Mouse (Mus musculus): ENCODE results near the gene Cacybp. TPM values are rescaled to one million over a fixed set of nuclear protein-coding genes. Genes with fewer than 3 reads are reported as not detected.

Gene Cacybp
- polyA plus RNA-seq (2014; fragmentation: Illumina TruSeq; extraction: RNeasy Lipid Tissue Mini Kit (QIAGEN cat#74804); ENCODE audit: low read depth, low replicate concordance), result 172 TPM

GRCm38 (mm10) chr1:160212703-160213669 is at the start of gene Cacybp:
Gene Cacybp, minus strand, starts transcription at chr1:160212875.

DNA sequence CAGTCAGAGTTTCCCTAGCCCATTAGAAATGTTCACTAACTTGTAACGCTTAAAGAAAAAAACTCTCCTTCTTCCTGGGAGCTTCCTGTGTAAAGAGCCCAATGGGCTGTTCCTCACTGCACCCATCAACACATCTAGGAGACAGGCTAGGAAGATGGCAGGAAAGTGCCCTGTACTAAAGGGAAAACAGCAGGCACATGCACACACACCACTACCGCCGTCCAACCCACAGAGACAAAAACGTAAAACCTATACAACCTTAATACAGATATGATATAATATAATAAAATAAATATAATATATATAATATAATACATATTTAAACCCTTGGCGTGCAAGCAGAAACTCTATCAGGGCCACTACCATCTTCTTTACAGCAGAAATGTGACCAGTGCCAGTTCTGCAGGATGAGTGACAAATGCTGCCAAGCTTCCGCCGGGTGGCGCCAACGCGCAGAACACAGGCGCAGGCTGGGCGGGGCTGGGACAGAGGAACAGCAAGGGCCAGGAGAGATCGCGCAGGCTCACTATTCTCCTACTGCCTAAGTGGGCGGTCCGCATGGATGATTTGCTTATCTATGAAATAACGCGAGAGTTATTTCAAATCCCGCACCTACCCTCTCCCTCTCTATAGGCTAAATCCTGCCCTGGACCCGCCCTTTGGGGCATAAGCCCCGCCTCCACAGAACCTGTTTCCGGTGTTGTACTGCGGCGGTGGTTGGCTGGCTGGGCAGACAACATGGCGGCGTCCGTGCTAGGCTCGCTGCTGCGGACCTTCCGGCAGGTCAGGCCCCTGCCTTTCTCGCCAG is 17.9 kb downstream of the Cacybp start, which contains the start of gene Mrps14:
TSS of gene Mrps14 (plus strand) at position 687 of the 808 bp plus-strand sequence.

DNA sequence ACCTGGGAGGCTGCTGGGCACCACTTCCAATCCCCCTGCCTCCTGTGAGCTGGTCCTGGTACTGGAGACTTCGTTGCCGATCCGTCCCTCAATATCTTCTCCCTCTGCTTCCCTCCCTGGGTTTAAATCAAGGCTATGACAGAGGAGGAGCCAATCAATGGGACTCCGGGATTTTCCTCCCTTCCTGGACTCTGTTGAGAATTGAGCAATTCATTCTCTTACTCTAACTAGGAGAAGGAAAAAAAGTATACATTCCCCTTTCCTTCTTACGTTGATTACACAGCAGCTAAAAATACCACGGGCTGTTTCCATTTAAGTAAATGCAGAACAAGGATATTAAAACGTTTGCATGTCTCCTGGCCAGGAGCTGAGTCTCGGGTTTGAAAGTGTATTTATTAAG is 59.2 kb downstream of the Cacybp start, which contains the start of gene Tnn:
TSS of gene Tnn (minus strand) at position 101 of the 400 bp plus-strand sequence.

Other genes starting within 250 kb of the Cacybp start
- 12.3 TPM for gene 4930523C07Rik, start 168.5 kb downstream of the Cacybp start, polyA plus RNA-seq (2014; fragmentation: Illumina TruSeq; extraction: RNeasy Lipid Tissue Mini Kit (QIAGEN cat#74804); ENCODE audit: low read depth, low replicate concordance)
- 0.19 TPM for gene Tnn, start 59.3 kb downstream of the Cacybp start, polyA plus RNA-seq (2014; fragmentation: Illumina TruSeq; extraction: RNeasy Lipid Tissue Mini Kit (QIAGEN cat#74804); ENCODE audit: low read depth, low replicate concordance)
- gene Mrps14, start 17.7 kb downstream of the Cacybp start, polyA plus RNA-seq (2014; fragmentation: Illumina TruSeq; extraction: RNeasy Lipid Tissue Mini Kit (QIAGEN cat#74804); ENCODE audit: low read depth, low replicate concordance), result 39.0 TPM

Measured in sigmoid colon, adult 10 weeks (tissue).